ENCODE assay signal across 8 mouse cellular contexts in the genomic region with DNA sequence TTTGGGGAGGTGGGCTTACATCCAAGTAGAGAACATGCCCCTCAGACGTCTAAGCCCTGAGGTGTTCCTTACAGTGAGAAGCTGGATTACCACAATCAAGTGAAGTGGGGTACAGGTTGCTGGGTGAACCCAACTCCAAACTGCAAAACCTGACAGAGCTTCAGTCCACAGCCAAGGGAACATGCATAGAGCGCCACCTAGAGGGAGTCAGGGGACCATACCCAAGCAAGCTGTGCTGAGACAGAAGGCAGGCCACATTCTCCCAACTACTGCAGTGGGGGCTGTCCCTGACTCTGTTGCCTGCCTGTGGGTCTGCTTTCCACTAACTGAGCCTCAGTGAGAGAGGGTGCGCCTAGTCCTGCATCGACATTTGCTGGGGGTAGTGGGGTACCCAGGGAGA. TPM values are rescaled to one million over a fixed set of nuclear protein-coding genes. Genes with fewer than 3 reads are reported as not detected.
A peak's percentile ranks its signal among the peaks of the same experiment; 100 is the strongest.
DNase-seq lines count a peak whose midpoint lies in the region; ATAC-seq and TF ChIP-seq lines count a peak whose summit lies in the region.

No protein-coding gene starts in this region.

- DNase-seq in spleen, postnatal 4 days (ENCODE audit: low spot score in 2 of 2) = peak; percentile 19 to 62
- no peak for DNase-seq in spleen, postnatal 36 days (ENCODE audit: low spot score in 2 of 2)
- peak; percentile 30 for DNase-seq in c-Kit-positive CD71-negative TER-119-negative erythroid progenitor cells, embryonic 14.5 days (ENCODE audit: low read depth)
- peak; percentile 73 for DNase-seq in gastrocnemius, adult 2 months
- DNase-seq in left cerebral cortex, postnatal 36 days (ENCODE audit: low spot score in 2 of 2) = peak; percentile 73 to 79
- DNase-seq in mesoderm, embryonic 11.5 days (ENCODE audit: low read depth, low spot score) = peak; percentile 75

- H3K27ac ChIP-seq in gastrocnemius, adult 2 months = peak overlapping the region; percentile 32; the same call in 1 of the 2 replicates
- no peak overlapping the region for H3K27ac ChIP-seq in intestine, postnatal 0 days (ENCODE audit: low read depth, low read length)
- peak overlapping the region; percentile 59; the same call in 1 of the 2 replicates for H3K27ac ChIP-seq in stomach, embryonic 16.5 days (ENCODE audit: low read length)

- H3K4me2 ChIP-seq in intestine, postnatal 0 days (replicated peaks; ENCODE audit: low read depth) = no peak overlapping the region; the same call in 1 of the 2 replicates
- no peak overlapping the region for H3K4me2 ChIP-seq in stomach, embryonic 16.5 days (ENCODE audit: low read depth, low read length)

- H3K4me1 ChIP-seq in intestine, postnatal 0 days (replicated peaks; ENCODE audit: control insufficient read depth, insufficient read depth, low read length) = no peaks in the 10 kb centered on the region
- peaks cover 8% of the 10 kb centered on the region for H3K4me1 ChIP-seq in stomach, embryonic 16.5 days (ENCODE audit: control insufficient read depth, insufficient read depth, low read length)

- peak; percentile 86 for TF ChIP-seq CTCF in gastrocnemius, adult 2 months (IDR thresholded peaks at IDR 0.05)
- TF ChIP-seq CTCF in intestine, postnatal 0 days (IDR thresholded peaks at IDR 0.05; ENCODE audit: low read depth) = peak; percentile 97

- intact Hi-C loops in gastrocnemius, adult 2 months (cut with DNase I) = loop anchor here (10.0 kb wide), 1 partner anchor 173 kb away; the partner anchor contains the start of gene Rgs4
- intact Hi-C loops in left cerebral cortex, postnatal 36 days (cut with DNase I) = loop anchor here (1.0 to 5.0 kb wide), 2 partner anchors 171 to 246 kb away; partner anchors contain the start of gene Rgs4

- H3K4me3 ChIP-seq in gastrocnemius, adult 2 months = no peak overlapping the region
- H3K4me3 ChIP-seq in intestine, postnatal 0 days (ENCODE audit: low read depth, low read length) = no peak overlapping the region
- H3K4me3 ChIP-seq in stomach, embryonic 16.5 days (replicated peaks; ENCODE audit: low read length) = no peak overlapping the region

- H3K27me3 ChIP-seq in intestine, postnatal 0 days (replicated peaks; ENCODE audit: control insufficient read depth, insufficient read depth, low read length) = no peaks in the 10 kb centered on the region
- no peaks in the 10 kb centered on the region for H3K27me3 ChIP-seq in stomach, embryonic 16.5 days (ENCODE audit: control insufficient read depth, insufficient read depth, low read length)

- no peak overlapping the region for H3K9ac ChIP-seq in intestine, postnatal 0 days (ENCODE audit: low read depth, low read length)
- H3K9ac ChIP-seq in stomach, embryonic 16.5 days (ENCODE audit: low read length) = no peak overlapping the region

- H3K36me3 ChIP-seq in intestine, postnatal 0 days (ENCODE audit: control insufficient read depth, insufficient read depth) = no peaks in the 10 kb centered on the region
- H3K36me3 ChIP-seq in stomach, embryonic 16.5 days (ENCODE audit: control insufficient read depth, insufficient read depth, low read length) = no peaks in the 10 kb centered on the region

- peak; percentile 71 for ATAC-seq in intestine, postnatal 0 days
- peak; percentile 54; the same call in 1 of the 2 replicates for ATAC-seq in stomach, embryonic 16.5 days (ENCODE audit: insufficient read depth, low FRiP score)

- H3K9me3 ChIP-seq in intestine, postnatal 0 days (ENCODE audit: control insufficient read depth) = no peaks in the 10 kb centered on the region
- no peaks in the 10 kb centered on the region for H3K9me3 ChIP-seq in stomach, embryonic 16.5 days (replicated peaks; ENCODE audit: control insufficient read depth, low read length)

- 22% methylated on average over 4 of the region's 4 CpGs for WGBS in intestine, postnatal 0 days
- 30% methylated on average over 4 of the region's 4 CpGs for WGBS in stomach, embryonic 16.5 days

RNA-seq across cellular contexts. Expression of gene Ccdc190, which starts 10.4 kb away (rescaled TPM):
- not detected for total RNA-seq in gastrocnemius, adult 2 months (2021)
- not detected in 2 replicates for polyA plus RNA-seq in intestine, postnatal 0 days (2015; fragmentation: Nextera tagmentation; extraction: Ambion mirVana)
- total RNA-seq in left cerebral cortex, postnatal 36 days (2021) = 10 to 100 TPM; 16.0 to 16.6 TPM
- 0.08 and 0.27 TPM in 2 replicates for polyA plus RNA-seq in stomach, embryonic 16.5 days (2015; fragmentation: Nextera tagmentation; extraction: Ambion mirVana)

RNA-seq across cellular contexts. Expression of gene Hsd17b7, which starts 51.0 kb away (rescaled TPM):
- total RNA-seq in gastrocnemius, adult 2 months (2021) = 1 to 10 TPM; 5.2 to 9.5 TPM
- 18.5 and 22.4 TPM in 2 replicates for polyA plus RNA-seq in intestine, postnatal 0 days (2015; fragmentation: Nextera tagmentation; extraction: Ambion mirVana)
- 10 to 100 TPM; 14.4 to 14.5 TPM for total RNA-seq in left cerebral cortex, postnatal 36 days (2021)
- 15.6 and 18.0 TPM in 2 replicates for polyA plus RNA-seq in stomach, embryonic 16.5 days (2015; fragmentation: Nextera tagmentation; extraction: Ambion mirVana)

Comparison
In these comparisons a context has a peak if more than half of its experiments do, and no peak if none do; other contexts are left out.
1. DNase-seq: peak in spleen, postnatal 4 days (2 of 2), c-Kit-positive CD71-negative TER-119-negative erythroid progenitor cells, embryonic 14.5 days (single experiment), gastrocnemius, adult 2 months (single experiment), left cerebral cortex, postnatal 36 days (2 of 2) and mesoderm, embryonic 11.5 days (single experiment); none in spleen, postnatal 36 days (0 of 2).
2. RNA of gene Ccdc190, which starts 10.4 kb away (total RNA-seq): 16.0 to 16.6 TPM in left cerebral cortex, postnatal 36 days; not detected in gastrocnemius, adult 2 months; every median in the first group is over 10 times any median in the second.